Mouse (Mus musculus): Measurements from ENCODE around the gene Tmsb15a.
"Not testable (repeated sequence)": the region's sequence is repeated elsewhere in the genome, so short reads cannot be mapped to it uniquely, and the experiment has no call there.

The Tmsb15a gene

DNA sequence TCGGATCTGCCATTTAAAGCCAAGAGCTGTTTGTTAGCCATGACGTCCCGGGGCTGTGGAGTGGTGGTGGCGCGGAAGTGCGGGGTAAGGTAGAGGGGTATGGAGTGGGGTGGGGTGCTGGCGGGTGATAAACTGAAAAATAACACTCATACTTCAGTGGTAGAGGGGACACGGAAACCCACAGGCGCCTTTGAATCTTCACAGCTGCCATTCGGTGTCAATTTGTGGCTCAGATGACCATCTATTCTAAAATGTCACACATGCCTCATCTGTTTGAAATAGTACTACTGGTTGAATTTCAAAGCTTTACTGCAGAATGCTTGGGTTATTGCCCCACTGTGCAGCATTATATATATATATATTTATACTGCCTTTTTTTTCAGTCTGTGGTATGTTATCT, at the start of gene Tmsb15a:
TSS of gene Tmsb15a (minus strand) at position 101 of the 400 bp plus-strand sequence.
- no peak for DNase-seq

DNA sequence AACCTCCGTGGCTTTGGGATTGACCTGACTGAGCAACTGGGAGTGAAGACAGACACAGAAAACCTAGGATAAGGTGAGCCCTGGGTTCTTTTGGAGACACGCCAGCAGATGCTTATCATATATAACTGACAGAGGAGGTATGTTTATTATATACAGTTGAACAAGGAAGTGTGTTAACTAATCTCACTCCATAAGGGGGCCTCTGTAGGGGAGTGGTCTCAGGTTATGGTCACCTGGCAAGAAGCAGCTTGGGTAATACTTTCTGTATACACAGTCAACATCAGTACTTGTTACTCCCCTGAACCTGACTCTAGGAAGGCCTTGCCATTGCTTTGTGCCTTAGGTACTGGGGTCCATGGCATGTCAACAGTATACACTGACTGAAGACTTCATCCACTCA, 43.5 kb upstream of the Tmsb15a start:
- DNase-seq, result no peak

DNA sequence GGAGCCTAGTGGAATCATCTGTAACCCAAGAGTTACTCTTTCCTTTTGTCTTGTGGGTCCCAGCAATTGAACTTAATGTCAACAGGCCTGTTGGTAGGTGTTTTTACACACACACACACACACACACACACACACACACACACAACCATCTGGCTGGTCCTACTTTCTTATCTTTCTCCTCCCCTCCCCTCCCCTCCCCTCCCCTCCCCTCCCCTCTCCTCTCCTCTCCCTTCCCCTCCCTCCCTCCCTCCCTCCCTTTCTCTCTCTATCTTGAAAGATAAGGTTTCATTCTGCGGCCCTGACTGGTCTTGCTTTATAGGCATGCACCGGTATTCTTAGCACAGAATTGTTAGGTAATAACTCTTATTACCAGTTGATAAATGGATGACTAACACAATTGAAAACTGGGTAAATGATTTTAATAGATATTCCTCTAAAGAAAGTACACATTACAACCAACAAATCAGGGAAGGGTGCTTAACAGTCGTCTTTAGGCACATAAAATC, 43.0 kb upstream of the Tmsb15a start:
- no peak for DNase-seq

DNA sequence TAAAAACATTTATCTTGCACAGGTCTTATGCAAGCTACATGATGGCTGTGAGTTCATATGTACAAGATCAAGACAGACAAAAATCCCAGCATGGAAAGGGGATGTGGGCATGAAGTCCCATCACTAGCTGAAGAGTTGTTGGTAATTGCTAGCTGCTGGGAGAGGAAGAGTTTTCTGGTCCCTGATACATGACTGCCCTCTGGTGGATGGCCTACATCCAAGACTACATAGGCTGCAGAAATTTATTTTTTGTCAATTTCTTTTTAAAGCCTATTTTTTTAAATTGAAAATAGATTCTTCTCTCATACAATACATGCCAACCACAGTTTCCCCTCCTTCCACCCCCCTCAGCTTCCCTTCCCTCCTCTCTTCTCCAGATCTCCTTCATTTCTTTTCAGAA, 36.6 kb upstream of the Tmsb15a start:
- peak; percentile 33 for DNase-seq

DNA sequence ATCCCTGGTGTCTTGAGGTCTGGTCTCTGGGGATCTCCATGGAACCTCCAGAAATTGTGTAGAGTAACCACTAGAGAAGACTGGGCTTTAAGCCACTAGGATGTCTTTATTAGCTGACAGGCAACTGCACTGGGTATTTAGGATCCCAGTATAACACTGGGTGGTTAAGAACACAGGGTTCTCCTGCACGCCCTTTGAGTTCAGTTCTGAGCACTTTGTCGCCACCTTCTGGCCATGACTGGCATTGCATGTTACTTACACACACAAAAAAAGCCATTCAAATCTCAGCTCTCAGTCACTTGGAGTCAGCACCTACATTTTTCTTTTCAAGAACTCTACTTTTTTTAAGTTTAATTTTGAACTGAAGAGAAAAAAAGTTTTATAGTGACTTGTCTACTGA, 27.8 kb upstream of the Tmsb15a start:
- DNase-seq, result peak; percentile 75

DNA sequence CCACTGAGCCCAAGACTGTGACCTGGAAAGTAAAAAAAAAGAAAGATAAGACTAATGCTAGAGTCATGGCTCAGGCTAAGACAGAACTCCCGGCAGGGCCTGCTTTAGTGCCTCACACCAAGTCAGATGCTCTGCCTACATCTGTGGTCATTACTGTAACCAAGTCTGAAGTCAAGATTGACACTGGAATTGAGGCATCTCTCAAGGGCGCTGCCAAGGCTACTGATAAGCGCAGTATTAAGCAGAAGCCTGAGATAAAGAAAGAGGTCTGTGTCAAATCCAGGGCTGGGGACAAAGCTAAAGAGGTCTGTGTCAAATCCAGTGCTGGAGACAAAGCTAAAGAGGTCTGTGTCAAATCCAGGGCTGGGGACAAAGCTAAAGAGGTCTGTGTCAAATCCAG, 20.3 kb upstream of the Tmsb15a start:
- DNase-seq, result not testable (repeated sequence)

DNA sequence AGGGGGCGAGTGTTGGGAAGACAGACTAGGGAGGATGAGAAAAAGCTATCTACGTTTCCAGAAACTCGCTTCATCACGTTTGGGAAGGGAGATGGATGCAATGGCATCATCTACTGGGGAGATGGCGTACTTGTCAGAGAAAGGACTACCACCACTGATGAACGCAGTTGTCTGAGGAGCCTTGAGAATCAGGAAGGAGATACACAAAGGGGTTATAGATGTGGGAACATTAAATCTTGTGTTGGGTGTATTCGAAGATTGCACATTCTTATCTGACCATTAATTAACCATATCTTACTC, 17.9 kb upstream of the Tmsb15a start:
- DNase-seq, result peak; percentile 1

DNA sequence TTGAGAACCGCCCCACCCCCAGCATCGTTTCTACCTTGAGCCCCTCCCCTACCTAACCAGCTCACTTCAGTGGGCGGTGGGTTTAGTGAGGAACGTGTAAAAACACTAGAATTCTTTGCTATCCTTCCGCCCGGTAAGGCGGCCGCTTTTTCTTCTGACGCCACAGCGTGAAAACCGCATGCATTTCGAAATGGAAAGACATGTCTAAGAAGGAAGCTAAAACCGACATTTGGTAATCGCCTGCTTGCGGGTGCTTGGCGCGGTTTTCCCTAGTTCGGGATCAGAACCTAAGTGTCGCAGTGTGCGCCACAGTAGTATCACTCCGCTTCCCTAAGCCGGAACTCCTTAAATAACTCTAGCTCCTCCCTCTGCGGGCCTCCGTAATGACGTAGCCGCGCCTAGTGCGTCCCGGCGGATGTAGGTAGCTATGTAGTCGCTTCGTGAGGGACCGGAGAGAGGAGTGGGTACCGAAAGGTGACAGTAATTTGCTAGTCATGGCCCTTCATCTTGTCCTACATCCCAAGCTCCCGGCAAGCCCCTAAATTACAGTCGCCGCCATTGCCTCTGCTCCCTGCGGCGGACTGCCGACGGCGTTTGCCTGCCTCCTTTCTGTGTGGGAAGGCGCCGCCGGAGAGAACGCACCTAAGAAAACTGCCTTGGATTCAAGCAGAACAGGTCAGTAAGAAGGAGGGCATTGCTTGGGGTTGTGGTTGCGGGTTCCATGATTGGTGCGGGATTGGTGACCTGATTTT, 17.4 kb upstream of the Tmsb15a start, which contains the start of the genes Armcx5 and Gprasp1:
TSS of gene Armcx5 (plus strand) at position 430 of the 752 bp plus-strand sequence.
TSS of gene Gprasp1 (plus strand) at position 430 of the 752 bp plus-strand sequence.
- DNase-seq, result peak; percentile 86

DNA sequence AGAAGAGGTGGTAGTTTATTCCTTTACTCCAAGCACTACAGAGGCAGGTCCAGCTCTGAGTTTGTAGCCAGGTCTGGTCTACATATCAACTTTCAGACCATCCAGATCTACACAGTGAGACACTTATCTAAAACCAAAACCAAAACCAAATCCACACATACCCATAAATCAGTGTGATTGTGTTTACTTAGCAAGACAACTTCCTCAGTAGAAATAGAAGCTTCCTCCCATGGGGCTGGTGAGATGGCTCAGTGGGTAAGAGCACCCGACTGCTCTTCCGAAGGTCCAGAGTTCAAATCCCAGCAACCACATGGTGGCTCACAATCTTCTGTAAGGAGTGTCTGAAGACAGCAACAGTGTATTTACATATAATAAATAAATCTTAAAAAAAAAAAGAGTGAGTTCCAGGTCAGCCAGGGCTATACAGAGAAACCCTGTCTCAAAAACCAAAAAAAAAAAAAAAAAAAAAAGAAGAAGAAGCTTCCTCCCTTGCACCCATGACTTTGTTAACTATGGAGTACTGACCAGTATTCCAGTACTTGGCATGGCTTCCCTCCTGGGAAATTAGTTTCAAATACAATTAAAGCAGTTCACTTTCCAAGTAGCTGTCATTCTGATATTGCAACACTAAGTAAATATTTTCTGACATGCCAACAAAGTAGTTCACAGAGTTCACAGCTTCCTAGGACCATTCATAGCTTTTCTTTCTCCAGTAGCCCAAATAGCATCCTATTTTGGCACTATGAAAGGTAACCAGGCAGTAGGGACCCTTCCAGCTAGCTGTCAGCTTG, 13.9 kb upstream of the Tmsb15a start:
- DNase-seq, result no peak

DNA sequence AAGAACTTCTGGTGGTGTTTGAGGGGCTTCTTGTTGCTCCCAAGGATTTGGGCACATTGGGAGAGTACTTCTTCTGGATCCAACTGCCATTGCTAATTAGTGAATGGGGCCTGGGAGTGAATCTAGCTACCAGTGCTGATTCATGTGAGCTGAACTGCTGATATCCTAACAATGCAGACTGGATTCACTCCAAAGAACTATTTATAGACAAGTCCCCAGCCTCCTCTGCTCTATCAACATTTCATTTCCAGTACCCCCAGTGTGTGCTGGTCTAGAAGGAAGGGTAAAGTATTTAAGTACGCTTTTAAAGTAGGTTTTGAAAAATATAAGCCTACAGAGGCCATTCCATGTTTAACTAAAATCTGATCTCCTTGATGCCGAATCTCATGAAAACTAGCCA, 12.2 kb downstream of the Tmsb15a start:
- no peak for DNase-seq

DNA sequence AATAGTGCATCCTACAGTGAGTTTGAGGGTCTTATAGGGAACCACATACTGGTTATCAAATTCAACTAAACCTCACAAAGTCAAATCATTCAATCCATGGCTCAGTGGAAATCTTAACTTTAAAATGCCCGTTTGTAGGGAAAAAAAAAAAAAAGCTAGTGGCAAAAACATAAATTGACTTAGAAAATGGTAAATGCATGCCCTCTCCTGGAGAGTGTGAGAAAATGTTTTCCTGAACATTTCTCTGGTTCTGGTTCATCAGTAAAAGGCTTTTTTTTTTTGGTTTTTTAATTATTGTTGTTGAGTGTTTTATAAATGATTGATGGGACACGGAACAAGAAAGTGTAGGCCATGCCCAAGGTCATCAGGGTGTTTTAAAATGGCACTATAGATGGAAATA, 20.7 kb downstream of the Tmsb15a start:
- no peak for DNase-seq

DNA sequence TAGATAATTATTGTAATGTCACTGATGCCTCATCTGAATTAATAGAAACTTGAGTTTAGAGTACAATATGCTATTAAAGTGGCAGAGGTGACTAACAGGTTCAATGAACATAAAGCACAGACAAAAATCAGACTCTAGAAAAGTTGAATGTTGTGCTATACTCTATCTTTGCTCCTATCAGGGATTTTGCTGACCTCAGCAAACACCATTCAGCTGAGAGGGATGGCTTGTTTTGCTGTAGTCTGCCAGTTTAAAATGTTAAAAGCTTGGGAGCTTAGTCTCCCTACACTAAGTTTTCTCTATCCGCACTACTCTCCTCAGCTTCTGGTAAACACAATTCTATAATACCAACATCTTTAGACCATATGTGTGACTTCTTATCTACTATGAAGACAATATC, 21.9 kb downstream of the Tmsb15a start:
- no peak for DNase-seq

DNA sequence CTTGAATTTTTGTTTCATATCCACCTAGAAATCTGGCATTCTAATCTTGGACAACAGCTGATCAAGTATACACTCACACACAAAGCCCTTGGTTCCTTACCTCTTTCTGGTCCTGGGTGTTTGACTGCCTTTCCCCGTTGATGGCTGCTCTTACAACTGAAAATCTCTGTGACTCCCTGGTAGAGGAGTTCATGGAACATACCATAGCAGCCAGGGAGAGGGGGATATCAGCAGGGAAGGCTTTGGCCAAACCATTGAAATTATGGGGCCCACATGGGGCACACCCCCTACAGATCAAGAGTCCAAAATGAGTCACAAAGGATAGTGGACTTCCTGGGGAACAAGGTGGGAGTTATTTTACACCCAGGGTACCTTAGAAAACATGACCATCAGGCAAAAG, 31.4 kb downstream of the Tmsb15a start, which contains the start of gene Tcp11x2:
TSS of gene Tcp11x2 (minus strand) at position 158 of the 400 bp plus-strand sequence.
- DNase-seq, result no peak

DNA sequence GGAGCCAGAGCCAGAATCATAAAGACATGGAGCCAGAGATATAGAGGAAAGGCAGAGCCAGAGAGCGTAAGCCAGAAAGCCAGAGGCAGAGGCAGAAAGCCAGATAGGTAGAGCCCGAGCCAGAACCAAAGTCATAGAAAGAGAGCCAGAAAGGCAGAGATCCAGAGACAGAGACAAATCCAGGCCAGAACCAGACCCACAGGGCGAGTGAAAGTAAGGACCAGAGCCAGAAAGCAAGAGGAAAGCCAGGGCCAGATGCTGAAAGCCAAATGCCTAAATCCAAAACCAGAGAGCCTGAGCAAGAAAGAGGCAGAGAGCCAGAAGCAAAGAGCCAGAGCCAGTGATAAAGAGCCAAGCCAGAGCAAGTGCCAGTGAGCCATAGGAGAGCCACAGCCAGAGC, 37.3 kb downstream of the Tmsb15a start:
- no peak for DNase-seq

DNA sequence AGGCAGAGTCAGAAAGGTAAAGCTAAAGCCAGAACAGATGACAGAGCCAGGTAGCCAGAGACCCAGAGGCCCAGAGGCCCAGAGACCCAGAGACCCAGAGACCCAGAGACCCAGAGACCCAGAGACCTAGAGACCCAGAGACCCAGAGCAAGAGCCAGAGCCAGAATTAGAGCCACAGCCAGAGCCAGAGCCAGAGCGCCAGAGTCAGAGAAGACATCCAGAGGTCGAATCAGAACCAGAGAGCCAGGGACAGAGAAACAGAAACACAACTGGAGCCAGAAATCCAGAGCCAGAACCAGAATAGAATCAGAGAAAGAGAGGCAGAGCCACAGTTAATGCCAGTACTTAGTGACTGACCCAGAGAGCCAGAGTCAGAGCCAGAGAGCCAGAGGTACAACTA, 43.2 kb downstream of the Tmsb15a start:
- DNase-seq, result no peak
